Mouse (Mus musculus): Measurements from ENCODE around the gene Tmc7. TPM values are rescaled to one million over a fixed set of nuclear protein-coding genes. Genes with fewer than 3 reads are reported as not detected.

The Tmc7 gene
- polyA plus RNA-seq, 1 experiment from 2014 or later = 4.4 TPM

DNA sequence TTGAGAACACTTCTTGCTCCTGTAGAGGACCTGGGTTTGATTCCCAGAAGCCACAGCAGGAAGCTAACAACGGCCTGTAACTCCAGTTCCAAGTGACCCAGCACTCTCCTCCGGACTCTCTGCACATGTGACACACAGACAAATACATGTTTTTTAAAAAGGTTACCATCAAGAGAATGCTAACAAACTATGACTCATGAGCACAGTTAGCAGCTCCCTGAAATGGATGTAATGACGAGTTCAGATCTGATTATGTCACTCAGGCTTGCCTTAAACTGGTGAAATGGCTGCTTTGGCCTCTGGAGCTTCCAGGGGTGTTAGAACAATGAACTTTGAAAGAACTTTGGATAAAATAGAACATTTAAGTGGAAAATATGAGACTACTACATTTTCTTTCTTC, 50.2 kb downstream of the Tmc7 start:
- Histone ChIP-seq H3K27ac (replicated peaks) (no peak overlapping the region), H3K4me3 (replicated peaks) (no peak overlapping the region), H3K4me1 (0 out of 2 replicates have a peak, but pooled peaks cover 3% of the 10 kb centered on the region), H3K4me2 (replicated peaks) (no peak overlapping the region), H3K9me3 (replicated peaks) (no peaks in the 10 kb centered on the region), H3K9ac (no peak overlapping the region), H3K36me3 (peaks cover under 1% of the 10 kb centered on the region; the same call in 1 of the 2 replicates), H3K27me3 (no peaks in the 10 kb centered on the region)
- no peak for ATAC-seq (ENCODE audit: insufficient number of reproducible peaks, low FRiP score, low TSS enrichment, low read depth)
- 70% methylated on average over 3 of the region's 3 CpGs for WGBS

DNA sequence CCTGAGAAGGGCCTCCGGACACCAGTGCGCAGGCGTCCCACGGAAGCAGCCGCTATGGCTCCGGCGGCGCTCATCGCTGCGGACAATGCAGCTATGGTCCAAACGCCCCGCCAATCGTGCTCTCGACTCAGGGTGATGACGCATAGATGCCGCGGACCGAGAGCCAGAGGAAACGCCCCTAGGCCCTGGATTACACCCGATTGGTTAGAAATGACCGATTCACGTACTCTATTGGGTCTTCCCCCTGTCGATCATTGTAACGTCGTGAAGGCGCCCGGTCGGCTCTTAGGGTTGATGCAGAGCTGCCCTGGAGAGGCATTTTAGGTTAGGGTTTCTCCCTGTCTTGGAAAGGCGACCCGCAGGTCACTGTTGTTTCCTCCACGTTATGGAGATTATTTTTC, 51.4 kb downstream of the Tmc7 start, which contains the start of gene Coq7:
Gene Coq7, minus strand, starts transcription at position 179 of the 401 bp plus-strand sequence.
- peaks cover 6% of the 10 kb centered on the region; the same call in 1 of the 2 replicates for H3K36me3 ChIP-seq
- H3K27ac ChIP-seq (replicated peaks) = peak within 1 kb of the TSS; percentile 97
- H3K4me2 ChIP-seq (replicated peaks) = peak within 1 kb of the TSS; percentile 74
- H3K9ac ChIP-seq = peak within 1 kb of the TSS; percentile 81
- no peaks in the 10 kb centered on the region for H3K27me3 ChIP-seq
- no peaks in the 10 kb centered on the region for H3K9me3 ChIP-seq (replicated peaks)
- 0 out of 2 replicates have a peak, but pooled peaks cover 3% of the 10 kb centered on the region for H3K4me1 ChIP-seq
- H3K4me3 ChIP-seq (replicated peaks) = peak within 1 kb of the TSS; percentile 88
- ATAC-seq (ENCODE audit: insufficient number of reproducible peaks, low FRiP score, low TSS enrichment, low read depth) = peak; percentile 99
- WGBS = under 1% methylated on average over 31 of the region's 31 CpGs

DNA sequence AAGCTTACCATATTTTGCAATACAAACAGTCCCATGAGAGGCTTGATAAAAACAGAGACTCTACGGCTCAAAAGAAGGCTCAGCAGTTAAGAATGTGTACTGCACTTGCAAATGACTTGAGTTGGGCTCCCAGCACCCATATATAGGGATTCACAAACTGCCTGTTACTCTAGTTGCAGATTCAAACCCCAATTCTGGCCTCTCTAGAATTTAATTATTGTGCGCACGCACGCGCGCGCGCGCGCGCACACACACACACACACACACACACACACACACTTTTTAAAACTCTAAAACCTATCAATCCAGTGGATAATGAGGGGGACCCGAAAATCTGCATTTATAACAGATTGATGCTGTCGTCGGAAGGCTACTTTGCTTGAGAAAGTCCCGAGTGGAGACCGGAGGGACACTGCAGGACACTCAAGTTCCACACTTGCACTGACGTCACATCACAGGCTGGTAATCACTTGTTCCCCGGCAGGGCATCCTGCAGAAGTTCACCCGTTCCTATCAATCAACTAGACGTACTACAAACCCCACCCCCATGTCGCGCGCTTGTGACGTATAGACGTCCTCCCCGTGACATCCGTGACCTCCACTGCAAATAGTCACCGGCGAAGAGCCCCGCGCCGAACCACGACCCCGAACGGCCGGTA, 51.9 kb downstream of the Tmc7 start:
- no peaks in the 10 kb centered on the region for H3K27me3 ChIP-seq

DNA sequence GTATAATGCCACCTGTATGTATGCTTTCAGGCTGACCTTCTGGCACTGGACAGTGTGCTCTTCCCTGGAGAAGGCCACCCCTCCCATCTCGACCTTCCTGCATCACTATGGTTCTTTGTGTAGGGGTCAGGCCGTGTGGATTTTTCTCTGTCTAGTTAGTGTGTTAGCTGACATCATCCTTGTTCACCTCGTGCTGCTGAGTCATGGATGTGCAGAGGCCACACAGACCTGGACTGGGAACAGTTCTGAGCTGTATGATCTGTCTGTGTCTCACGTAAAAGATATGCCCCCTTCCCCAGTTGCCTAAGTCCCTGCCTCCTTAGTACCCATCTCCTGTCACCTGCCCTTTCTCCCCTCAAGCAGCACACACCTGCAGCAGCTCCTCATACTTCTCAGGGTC, 57.6 kb downstream of the Tmc7 start:
- Histone ChIP-seq H3K4me2 (replicated peaks) (no peak overlapping the region), H3K27me3 (no peaks in the 10 kb centered on the region), H3K9ac (no peak overlapping the region), H3K4me1 (no peaks in the 10 kb centered on the region), H3K4me3 (replicated peaks) (no peak overlapping the region), H3K27ac (replicated peaks) (no peak overlapping the region), H3K9me3 (replicated peaks) (no peaks in the 10 kb centered on the region), H3K36me3 (peaks cover 34% of the 10 kb centered on the region)
- ATAC-seq (ENCODE audit: insufficient number of reproducible peaks, low FRiP score, low TSS enrichment, low read depth) = no peak
- WGBS = 76% methylated on average over 4 of the region's 4 CpGs

More for the DNA sequence above, 51.9 kb downstream of the Tmc7 start:
- Histone ChIP-seq H3K36me3 (peaks cover 10% of the 10 kb centered on the region), H3K9ac (peak overlapping the region; percentile 81), H3K4me3 (replicated peaks) (peak overlapping the region; percentile 88), H3K27ac (replicated peaks) (peak overlapping the region; percentile 97), H3K4me1 (0 out of 2 replicates have a peak, but pooled peaks cover 3% of the 10 kb centered on the region), H3K9me3 (replicated peaks) (no peaks in the 10 kb centered on the region), H3K4me2 (replicated peaks) (peak overlapping the region; percentile 74)
- under 1% methylated on average over 36 of the region's 36 CpGs for WGBS
- ATAC-seq (ENCODE audit: insufficient number of reproducible peaks, low FRiP score, low TSS enrichment, low read depth) = peak; percentile 92

DNA sequence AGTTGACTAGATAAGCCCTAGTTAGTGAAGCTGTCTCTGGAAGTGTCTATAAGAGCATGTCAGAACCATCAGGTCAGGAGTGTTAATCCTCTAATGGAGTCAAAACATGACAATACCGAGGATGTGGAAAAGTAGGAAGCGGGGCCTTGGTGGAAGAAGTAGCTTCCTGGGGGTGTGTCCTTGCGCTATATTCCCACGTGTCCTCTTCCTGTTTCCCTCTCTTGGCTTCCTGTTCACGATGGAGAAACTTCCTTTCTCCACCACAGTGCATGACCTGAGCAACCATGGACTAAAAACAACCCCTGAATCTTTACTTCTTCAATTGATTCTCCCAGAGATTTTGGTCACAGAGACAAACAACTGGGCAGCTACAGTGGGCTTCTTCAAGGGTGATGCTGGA, 62.5 kb downstream of the Tmc7 start:
- Histone ChIP-seq H3K4me2 (replicated peaks) (no peak overlapping the region), H3K4me3 (replicated peaks) (no peak overlapping the region), H3K4me1 (peaks cover 5% of the 10 kb centered on the region; the same call in 1 of the 2 replicates), H3K27me3 (no peaks in the 10 kb centered on the region), H3K27ac (replicated peaks) (no peak overlapping the region), H3K36me3 (peaks cover 18% of the 10 kb centered on the region), H3K9me3 (replicated peaks) (no peaks in the 10 kb centered on the region), H3K9ac (no peak overlapping the region)
- 73% methylated on average over 5 of the region's 5 CpGs for WGBS
- no peak for ATAC-seq (ENCODE audit: insufficient number of reproducible peaks, low FRiP score, low TSS enrichment, low read depth)

DNA sequence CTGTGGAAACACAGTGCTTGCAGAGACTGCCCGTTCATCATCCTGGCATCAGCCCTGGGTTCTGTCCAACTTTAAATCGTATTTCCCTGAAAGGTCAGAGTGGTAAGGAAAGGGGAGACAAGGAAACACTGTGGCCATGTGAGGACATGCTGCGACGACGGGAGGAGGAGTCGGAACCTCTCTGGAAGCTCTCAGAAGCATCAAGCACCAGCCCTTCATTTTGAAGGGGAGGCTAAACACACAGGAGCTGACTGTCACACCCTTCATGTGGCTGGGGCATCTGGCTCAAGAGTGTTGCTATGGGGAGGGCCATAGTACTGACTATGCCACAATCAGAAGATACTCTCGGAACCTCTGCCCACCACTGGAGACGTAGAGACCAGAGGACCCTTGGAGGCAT, 64.9 kb downstream of the Tmc7 start:
- WGBS = 85% methylated on average over 8 of the region's 8 CpGs
- no peak overlapping the region for H3K4me3 ChIP-seq (replicated peaks)
- no peak overlapping the region for H3K4me2 ChIP-seq (replicated peaks)

DNA sequence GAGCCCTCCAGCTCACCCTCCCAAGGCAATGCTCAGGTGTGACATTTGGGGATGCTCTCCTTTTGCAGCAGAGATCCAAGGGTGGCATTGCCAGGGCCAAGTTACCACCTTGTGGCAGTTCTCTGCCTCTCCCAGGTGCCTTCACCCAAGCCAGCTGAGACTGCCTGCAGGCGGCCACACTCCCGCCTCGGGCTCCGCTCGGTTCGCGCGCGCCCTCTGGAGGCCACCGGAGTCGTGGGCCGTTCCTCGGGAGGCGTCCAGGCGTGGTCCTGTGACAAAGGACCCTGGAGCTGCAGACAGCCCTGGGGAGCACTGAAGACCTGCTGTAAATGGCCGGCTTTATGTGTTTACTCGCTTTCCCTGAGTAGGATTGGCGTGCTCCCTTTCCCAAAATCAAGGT, 65.8 kb downstream of the Tmc7 start:
- no peak overlapping the region for H3K27ac ChIP-seq (replicated peaks)
- H3K4me3 ChIP-seq (replicated peaks) = no peak overlapping the region
- H3K9ac ChIP-seq = no peak overlapping the region
- 2% methylated on average over 18 of the region's 18 CpGs for WGBS
- H3K4me2 ChIP-seq (replicated peaks) = no peak overlapping the region
- no peaks in the 10 kb centered on the region for H3K9me3 ChIP-seq (replicated peaks)
- H3K36me3 ChIP-seq = no peaks in the 10 kb centered on the region
- peaks cover 5% of the 10 kb centered on the region; the same call in 1 of the 2 replicates for H3K4me1 ChIP-seq
- H3K27me3 ChIP-seq = no peaks in the 10 kb centered on the region
- peak; percentile 70 for ATAC-seq (ENCODE audit: insufficient number of reproducible peaks, low FRiP score, low TSS enrichment, low read depth)

More for the DNA sequence above, 64.9 kb downstream of the Tmc7 start:
- Histone ChIP-seq H3K36me3 (peaks cover 1% of the 10 kb centered on the region; the same call in 1 of the 2 replicates), H3K27ac (replicated peaks) (no peak overlapping the region), H3K9ac (no peak overlapping the region), H3K27me3 (no peaks in the 10 kb centered on the region), H3K4me1 (peaks cover 5% of the 10 kb centered on the region; the same call in 1 of the 2 replicates), H3K9me3 (replicated peaks) (no peaks in the 10 kb centered on the region)
- no peak for ATAC-seq (ENCODE audit: insufficient number of reproducible peaks, low FRiP score, low TSS enrichment, low read depth)

DNA sequence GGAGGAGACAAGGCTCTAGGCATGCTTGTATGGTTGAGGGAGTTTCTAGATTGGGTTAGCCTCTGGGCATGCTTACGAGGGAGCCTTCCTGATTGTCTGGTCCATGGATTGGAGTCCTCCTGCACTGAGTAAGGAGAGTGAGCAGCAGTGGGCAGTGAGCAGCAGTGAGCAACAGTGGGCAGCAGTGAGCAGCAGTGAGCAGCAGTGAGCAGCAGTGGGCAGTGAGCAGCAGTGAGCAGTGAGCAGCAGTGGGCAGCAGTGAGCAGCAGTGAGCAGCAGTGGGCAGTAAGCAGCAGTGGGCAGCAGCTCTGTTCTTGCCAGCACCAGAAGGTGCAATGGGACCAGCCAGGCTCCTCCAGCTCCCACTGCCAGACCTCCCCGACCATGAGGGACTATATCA, 66.7 kb downstream of the Tmc7 start:
- 66% methylated on average over 2 of the region's 2 CpGs for WGBS
- no peak overlapping the region for H3K9ac ChIP-seq
- no peak overlapping the region for H3K27ac ChIP-seq (replicated peaks)
- no peaks in the 10 kb centered on the region for H3K36me3 ChIP-seq
- no peak overlapping the region for H3K4me2 ChIP-seq (replicated peaks)
- H3K9me3 ChIP-seq (replicated peaks) = no peaks in the 10 kb centered on the region
- H3K27me3 ChIP-seq = no peaks in the 10 kb centered on the region
- H3K4me1 ChIP-seq = peaks cover 5% of the 10 kb centered on the region; the same call in 1 of the 2 replicates
- ATAC-seq (ENCODE audit: insufficient number of reproducible peaks, low FRiP score, low TSS enrichment, low read depth) = no peak
- H3K4me3 ChIP-seq (replicated peaks) = no peak overlapping the region

DNA sequence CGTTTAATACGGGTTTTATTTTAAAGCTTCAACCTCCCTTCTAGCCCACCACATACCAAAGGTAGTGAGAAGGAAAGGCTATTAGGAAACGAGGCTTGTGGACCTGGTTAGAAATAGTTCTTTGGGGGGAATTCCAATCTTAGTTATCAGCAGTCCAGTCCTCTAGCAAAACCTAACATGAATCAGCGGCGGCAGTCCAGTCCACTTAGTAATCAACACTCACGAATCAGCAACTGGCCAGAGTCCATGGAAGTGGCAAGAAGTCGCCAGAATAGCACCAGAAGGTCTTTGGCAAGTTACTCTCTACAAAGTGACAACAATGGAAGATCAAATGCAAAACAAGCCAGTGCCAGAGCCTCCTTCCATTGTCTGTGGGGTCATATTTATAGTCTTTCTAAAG, 76.0 kb downstream of the Tmc7 start:
- Histone ChIP-seq H3K27me3 (no peaks in the 10 kb centered on the region), H3K36me3 (no peaks in the 10 kb centered on the region), H3K9me3 (replicated peaks) (no peaks in the 10 kb centered on the region), H3K4me1 (no peaks in the 10 kb centered on the region), H3K4me3 (replicated peaks) (no peak overlapping the region), H3K4me2 (replicated peaks) (no peak overlapping the region), H3K27ac (replicated peaks) (no peak overlapping the region), H3K9ac (no peak overlapping the region)
- 76% methylated on average over 7 of the region's 7 CpGs for WGBS
- no peak for ATAC-seq (ENCODE audit: insufficient number of reproducible peaks, low FRiP score, low TSS enrichment, low read depth)

DNA sequence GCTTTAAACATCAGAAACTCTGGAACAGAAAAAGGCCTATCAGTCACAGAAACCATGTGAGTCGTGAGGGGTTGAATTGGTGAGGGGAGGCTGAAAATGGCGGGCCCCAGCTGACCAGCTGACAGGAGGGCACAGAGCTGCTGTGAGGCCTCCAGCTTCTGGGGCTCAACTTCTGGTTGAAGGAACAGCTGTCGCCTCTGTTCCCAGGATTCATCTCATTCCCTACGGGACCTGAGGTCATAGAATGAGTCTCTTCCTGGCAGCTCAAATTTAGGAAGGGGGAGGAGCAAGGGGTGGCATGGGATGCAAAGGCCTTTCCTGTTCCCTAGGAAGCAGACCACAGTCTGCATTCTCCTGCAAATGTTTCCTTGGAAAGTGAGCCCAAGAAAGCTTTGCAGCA, 80.7 kb downstream of the Tmc7 start:
- Histone ChIP-seq H3K9me3 (replicated peaks) (no peaks in the 10 kb centered on the region), H3K9ac (no peak overlapping the region), H3K4me2 (replicated peaks) (no peak overlapping the region), H3K27me3 (no peaks in the 10 kb centered on the region), H3K36me3 (no peaks in the 10 kb centered on the region), H3K4me3 (replicated peaks) (no peak overlapping the region), H3K27ac (replicated peaks) (no peak overlapping the region), H3K4me1 (no peaks in the 10 kb centered on the region)
- 52% methylated on average over 4 of the region's 4 CpGs for WGBS
- ATAC-seq (ENCODE audit: insufficient number of reproducible peaks, low FRiP score, low TSS enrichment, low read depth) = no peak; the same call in 1 of the 2 replicates

DNA sequence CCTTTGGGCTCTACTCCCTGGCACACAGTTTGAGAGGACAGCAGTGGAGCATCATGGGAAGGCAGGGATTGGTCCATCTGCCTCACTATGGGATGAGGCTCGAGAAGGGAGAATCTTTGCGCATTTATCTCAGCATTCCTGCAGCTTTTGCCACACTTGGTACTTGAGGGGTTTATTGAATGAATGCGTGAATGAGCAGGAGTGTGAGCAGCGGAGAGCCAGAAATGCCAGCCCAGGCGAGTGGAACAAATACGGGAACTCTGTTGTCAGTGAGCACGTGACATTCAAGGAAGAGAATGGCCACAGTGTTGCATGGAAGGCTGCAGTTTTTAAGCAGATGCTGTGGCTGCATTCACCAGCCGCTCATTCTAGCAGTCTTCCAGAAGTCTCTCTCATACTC, 82.2 kb downstream of the Tmc7 start:
- H3K4me3 ChIP-seq (replicated peaks) = no peak overlapping the region
- H3K9ac ChIP-seq = no peak overlapping the region
- no peak overlapping the region for H3K4me2 ChIP-seq (replicated peaks)
- no peaks in the 10 kb centered on the region for H3K9me3 ChIP-seq (replicated peaks)
- H3K27ac ChIP-seq (replicated peaks) = no peak overlapping the region
- WGBS = 74% methylated on average over 8 of the region's 8 CpGs
- H3K27me3 ChIP-seq = no peaks in the 10 kb centered on the region
- no peak for ATAC-seq (ENCODE audit: insufficient number of reproducible peaks, low FRiP score, low TSS enrichment, low read depth)
- H3K36me3 ChIP-seq = no peaks in the 10 kb centered on the region
- no peaks in the 10 kb centered on the region for H3K4me1 ChIP-seq
